In the genomic region with DNA sequence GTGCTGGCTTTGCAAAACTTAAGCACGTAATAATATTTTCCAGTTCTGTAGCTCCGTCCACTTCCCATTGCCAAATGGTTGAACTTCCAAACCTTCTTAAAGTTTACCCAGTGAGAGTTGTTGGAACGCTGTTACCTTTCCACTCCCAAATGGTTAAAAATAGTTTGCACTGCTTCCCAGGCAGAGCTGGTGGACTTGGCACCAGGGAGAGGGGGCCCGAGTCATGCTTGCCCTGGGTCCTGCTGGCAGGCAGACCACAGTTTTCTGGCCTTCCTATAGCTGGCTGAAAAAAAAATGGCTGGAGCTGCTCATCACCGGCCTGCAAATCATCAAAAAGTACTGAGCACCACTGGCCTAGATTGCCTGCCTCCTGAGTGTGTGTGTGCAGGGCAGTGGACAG, we compare ENCODE assay signal across 18 mouse cellular contexts. TPM values are rescaled to one million over a fixed set of nuclear protein-coding genes. Genes with fewer than 3 reads are reported as not detected.
DNase-seq lines count a peak whose midpoint lies in the region; ATAC-seq and TF ChIP-seq lines count a peak whose summit lies in the region.
"Had no signal": no experiment of that assay in that cellular context is flagged by ENCODE, and none has a peak within 500 bp of the region (broad histone marks: within the 10 kb centered on the region; RNA-seq: fewer than 3 reads in every experiment).

No protein-coding gene starts in this region.

- no peak for TF ChIP-seq CTCF in hindbrain, postnatal 0 days (IDR thresholded peaks at IDR 0.05; ENCODE audit: low read depth)
- no peak for TF ChIP-seq CTCF in stomach, postnatal 0 days (IDR thresholded peaks at IDR 0.05; ENCODE audit: low read depth)
- no peak for TF ChIP-seq CTCF in intestine, postnatal 0 days (IDR thresholded peaks at IDR 0.05; ENCODE audit: low read depth)

- peak overlapping the region; percentile 47; the same call in 1 of the 2 replicates for H3K27ac ChIP-seq in heart, embryonic 15.5 days
- no peak overlapping the region for H3K27ac ChIP-seq in heart, embryonic 11.5 days (ENCODE audit: low read depth, low read length)
- H3K27ac ChIP-seq in hindbrain, postnatal 0 days, result peak overlapping the region; percentile 8; the same call in 1 of the 2 replicates
- no peak overlapping the region for H3K27ac ChIP-seq in hindbrain, embryonic 12.5 days
- no peak overlapping the region; the same call in 1 of the 2 replicates for H3K27ac ChIP-seq in stomach, embryonic 16.5 days (ENCODE audit: low read length)
- no peak overlapping the region for H3K27ac ChIP-seq in stomach, postnatal 0 days (replicated peaks)
- H3K27ac ChIP-seq in intestine, postnatal 0 days (ENCODE audit: low read depth, low read length), result no peak overlapping the region
- H3K27ac ChIP-seq: embryonic facial prominence, embryonic 15.5 days; forebrain, embryonic 15.5 days; heart, adult 2 months had no signal

- H3K27me3 ChIP-seq in heart, embryonic 15.5 days, result no peaks in the 10 kb centered on the region
- H3K27me3 ChIP-seq in heart, embryonic 11.5 days (ENCODE audit: control insufficient read depth, insufficient read depth, low read length), result no peaks in the 10 kb centered on the region
- H3K27me3 ChIP-seq in hindbrain, postnatal 0 days (ENCODE audit: insufficient read depth, low read length), result no peaks in the 10 kb centered on the region
- no peaks in the 10 kb centered on the region for H3K27me3 ChIP-seq in hindbrain, embryonic 12.5 days
- H3K27me3 ChIP-seq in stomach, embryonic 16.5 days (ENCODE audit: control insufficient read depth, insufficient read depth, low read length), result no peaks in the 10 kb centered on the region
- no peaks in the 10 kb centered on the region for H3K27me3 ChIP-seq in stomach, postnatal 0 days (ENCODE audit: control insufficient read depth, insufficient read depth, low read length)
- H3K27me3 ChIP-seq in intestine, postnatal 0 days (replicated peaks; ENCODE audit: control insufficient read depth, insufficient read depth, low read length), result no peaks in the 10 kb centered on the region
- H3K27me3 ChIP-seq: embryonic facial prominence, embryonic 15.5 days had no signal

- H3K4me3 ChIP-seq in heart, embryonic 15.5 days, result no peak overlapping the region
- no peak overlapping the region for H3K4me3 ChIP-seq in heart, embryonic 11.5 days (ENCODE audit: low read depth, low read length)
- H3K4me3 ChIP-seq in hindbrain, postnatal 0 days (ENCODE audit: low read length), result no peak overlapping the region
- H3K4me3 ChIP-seq in hindbrain, embryonic 12.5 days, result no peak overlapping the region
- no peak overlapping the region for H3K4me3 ChIP-seq in stomach, embryonic 16.5 days (replicated peaks; ENCODE audit: low read length)
- no peak overlapping the region for H3K4me3 ChIP-seq in stomach, postnatal 0 days (ENCODE audit: low read depth, low read length)
- no peak overlapping the region for H3K4me3 ChIP-seq in intestine, postnatal 0 days (ENCODE audit: low read depth, low read length)
- H3K4me3 ChIP-seq: embryonic facial prominence, embryonic 15.5 days; erythroblast, embryonic 14.5 days; forebrain, embryonic 15.5 days; heart, adult 2 months had no signal

- WGBS in heart, embryonic 15.5 days, result 58% methylated on average over 5 of the region's 5 CpGs
- WGBS in heart, embryonic 11.5 days (ENCODE audit: insufficient replicate concordance), result 69% methylated on average over 5 of the region's 5 CpGs
- 60% methylated on average over 5 of the region's 5 CpGs for WGBS in hindbrain, postnatal 0 days
- 87% methylated on average over 5 of the region's 5 CpGs for WGBS in hindbrain, embryonic 12.5 days
- 62% methylated on average over 5 of the region's 5 CpGs for WGBS in stomach, embryonic 16.5 days
- 50% methylated on average over 5 of the region's 5 CpGs for whole genome bisulfite sequencing in stomach, postnatal 0 days
- 75% methylated on average over 5 of the region's 5 CpGs for WGBS in intestine, postnatal 0 days

- H3K36me3 ChIP-seq in heart, embryonic 15.5 days, result no peaks in the 10 kb centered on the region
- peaks cover 13% of the 10 kb centered on the region; the same call in 1 of the 2 replicates for H3K36me3 ChIP-seq in heart, embryonic 11.5 days (ENCODE audit: control insufficient read depth, insufficient read depth, low read length)
- no peaks in the 10 kb centered on the region for H3K36me3 ChIP-seq in hindbrain, postnatal 0 days (ENCODE audit: insufficient read depth, low read length)
- H3K36me3 ChIP-seq in hindbrain, embryonic 12.5 days, result no peaks in the 10 kb centered on the region
- peaks cover 11% of the 10 kb centered on the region; the same call in 1 of the 2 replicates for H3K36me3 ChIP-seq in stomach, embryonic 16.5 days (ENCODE audit: control insufficient read depth, insufficient read depth, low read length)
- no peaks in the 10 kb centered on the region for H3K36me3 ChIP-seq in stomach, postnatal 0 days (ENCODE audit: control insufficient read depth, insufficient read depth, low read length)
- H3K36me3 ChIP-seq in intestine, postnatal 0 days (ENCODE audit: control insufficient read depth, insufficient read depth), result no peaks in the 10 kb centered on the region; the same call in 1 of the 2 replicates
- H3K36me3 ChIP-seq: forebrain, embryonic 15.5 days had no signal

- H3K4me2 ChIP-seq in heart, embryonic 15.5 days, result no peak overlapping the region
- H3K4me2 ChIP-seq in heart, embryonic 11.5 days, result no peak overlapping the region
- no peak overlapping the region for H3K4me2 ChIP-seq in hindbrain, postnatal 0 days (ENCODE audit: low read depth, low read length)
- no peak overlapping the region for H3K4me2 ChIP-seq in hindbrain, embryonic 12.5 days (replicated peaks)
- H3K4me2 ChIP-seq in stomach, embryonic 16.5 days (ENCODE audit: low read depth, low read length), result no peak overlapping the region
- no peak overlapping the region for H3K4me2 ChIP-seq in stomach, postnatal 0 days (replicated peaks; ENCODE audit: low read depth)
- no peak overlapping the region for H3K4me2 ChIP-seq in intestine, postnatal 0 days (replicated peaks; ENCODE audit: low read depth)
- H3K4me2 ChIP-seq: embryonic facial prominence, embryonic 15.5 days; forebrain, embryonic 15.5 days had no signal

- H3K4me1 ChIP-seq in heart, embryonic 15.5 days (replicated peaks), result peaks cover 12% of the 10 kb centered on the region
- no peaks in the 10 kb centered on the region for H3K4me1 ChIP-seq in heart, embryonic 11.5 days (ENCODE audit: control insufficient read depth, insufficient read depth, low read length)
- no peaks in the 10 kb centered on the region; the same call in 1 of the 2 replicates for H3K4me1 ChIP-seq in hindbrain, postnatal 0 days (ENCODE audit: insufficient read depth, low read length)
- no peaks in the 10 kb centered on the region for H3K4me1 ChIP-seq in hindbrain, embryonic 12.5 days
- peaks cover 4% of the 10 kb centered on the region; the same call in 1 of the 2 replicates for H3K4me1 ChIP-seq in stomach, embryonic 16.5 days (ENCODE audit: control insufficient read depth, insufficient read depth, low read length)
- H3K4me1 ChIP-seq in stomach, postnatal 0 days (replicated peaks; ENCODE audit: control insufficient read depth, insufficient read depth), result no peaks in the 10 kb centered on the region
- H3K4me1 ChIP-seq in intestine, postnatal 0 days (replicated peaks; ENCODE audit: control insufficient read depth, insufficient read depth, low read length), result no peaks in the 10 kb centered on the region
- H3K4me1 ChIP-seq: embryonic facial prominence, embryonic 15.5 days; forebrain, embryonic 15.5 days had no signal

- 0 out of 2 replicates have a peak, but pooled peaks have one; percentile 31 for ATAC-seq in heart, embryonic 15.5 days (replicated peaks; ENCODE audit: insufficient number of reproducible peaks, insufficient read depth, low FRiP score, low read depth)
- no peak for ATAC-seq in heart, embryonic 11.5 days (replicated peaks; ENCODE audit: insufficient number of reproducible peaks, low FRiP score, low TSS enrichment)
- no peak for ATAC-seq in hindbrain, postnatal 0 days
- no peak for ATAC-seq in hindbrain, embryonic 12.5 days (ENCODE audit: low FRiP score)
- peak; percentile 20; the same call in 1 of the 2 replicates for ATAC-seq in stomach, embryonic 16.5 days (ENCODE audit: insufficient read depth, low FRiP score)
- no peak for ATAC-seq in stomach, postnatal 0 days (ENCODE audit: low FRiP score, low TSS enrichment)
- ATAC-seq in intestine, postnatal 0 days, result no peak
- ATAC-seq: hindbrain, embryonic 16.5 days had no signal

- DNase-seq in hindbrain, postnatal 0 days (ENCODE audit: low spot score), result no peak
- DNase-seq in stomach, postnatal 0 days (ENCODE audit: low spot score), result no peak
- DNase-seq: adrenal gland, adult 8-10 months; adrenal gland, postnatal 36 days; cerebellum, adult 2 months; gastrocnemius, postnatal 36 days; kidney, adult 2 months had no signal

- TF ChIP-seq EP300 in stomach, postnatal 0 days (optimal IDR thresholded peaks at IDR 0.05), result no peak

- no peak overlapping the region for H3K9ac ChIP-seq in heart, embryonic 15.5 days
- H3K9ac ChIP-seq in heart, embryonic 11.5 days (ENCODE audit: low read depth, low read length), result no peak overlapping the region
- H3K9ac ChIP-seq in hindbrain, postnatal 0 days (replicated peaks; ENCODE audit: low read length), result no peak overlapping the region
- H3K9ac ChIP-seq in hindbrain, embryonic 12.5 days, result no peak overlapping the region
- H3K9ac ChIP-seq in stomach, embryonic 16.5 days (ENCODE audit: low read length), result no peak overlapping the region; the same call in 1 of the 2 replicates
- no peak overlapping the region for H3K9ac ChIP-seq in stomach, postnatal 0 days (ENCODE audit: low read length)
- H3K9ac ChIP-seq in intestine, postnatal 0 days (ENCODE audit: low read depth, low read length), result no peak overlapping the region
- H3K9ac ChIP-seq: embryonic facial prominence, embryonic 15.5 days; forebrain, embryonic 15.5 days had no signal

- no peaks in the 10 kb centered on the region for H3K9me3 ChIP-seq in heart, embryonic 15.5 days (replicated peaks)
- no peaks in the 10 kb centered on the region for H3K9me3 ChIP-seq in heart, embryonic 11.5 days (replicated peaks; ENCODE audit: control insufficient read depth, low read length)
- H3K9me3 ChIP-seq in hindbrain, postnatal 0 days (ENCODE audit: low read length), result no peaks in the 10 kb centered on the region
- no peaks in the 10 kb centered on the region for H3K9me3 ChIP-seq in hindbrain, embryonic 12.5 days (replicated peaks)
- no peaks in the 10 kb centered on the region for H3K9me3 ChIP-seq in stomach, embryonic 16.5 days (replicated peaks; ENCODE audit: control insufficient read depth, low read length)
- H3K9me3 ChIP-seq in stomach, postnatal 0 days (ENCODE audit: control insufficient read depth, low read length), result no peaks in the 10 kb centered on the region
- no peaks in the 10 kb centered on the region for H3K9me3 ChIP-seq in intestine, postnatal 0 days (ENCODE audit: control insufficient read depth)
- H3K9me3 ChIP-seq: embryonic facial prominence, embryonic 15.5 days; forebrain, embryonic 15.5 days had no signal

RNA-seq across cellular contexts. Expression of gene Pdgfra, which starts 32.0 kb away (rescaled TPM):
- polyA plus RNA-seq in heart, embryonic 15.5 days (2015; fragmentation: Nextera tagmentation; extraction: Ambion mirVana), result 14.7 and 19.0 TPM in 2 replicates
- 28.0 and 37.4 TPM in 2 replicates for polyA plus RNA-seq in heart, embryonic 11.5 days (2014; fragmentation: Nextera tagmentation; extraction: Ambion mirVana)
- 60.2 and 63.0 TPM in 2 replicates for total RNA-seq in hindbrain, postnatal 0 days (2014; rRNA removed)
- 21.9 and 25.7 TPM in 2 replicates for polyA plus RNA-seq in hindbrain, postnatal 0 days (2015; fragmentation: Nextera tagmentation; extraction: Ambion mirVana)
- 50.1 and 60.1 TPM in 2 replicates for polyA plus RNA-seq in hindbrain, embryonic 12.5 days (2016; fragmentation: Nextera tagmentation; extraction: Ambion mirVana)
- 38.7 and 39.5 TPM in 2 replicates for polyA plus RNA-seq in stomach, embryonic 16.5 days (2015; fragmentation: Nextera tagmentation; extraction: Ambion mirVana)
- polyA plus RNA-seq in stomach, postnatal 0 days (2015; fragmentation: Nextera tagmentation; extraction: Ambion mirVana), result 7.9 and 8.5 TPM in 2 replicates
- polyA plus RNA-seq in intestine, postnatal 0 days (2015; fragmentation: Nextera tagmentation; extraction: Ambion mirVana), result 12.0 and 13.8 TPM in 2 replicates
- total RNA-seq: hematopoietic stem cell, adult 5-6 weeks had no signal
- polyA plus RNA-seq: erythroblast, embryonic 14.5 days had no signal

Comparison
In these comparisons a context has a peak if more than half of its experiments do, and no peak if none do; other contexts are left out.
1. ATAC-seq: peak in heart, embryonic 15.5 days (single experiment) and stomach, embryonic 16.5 days (single experiment); none in heart, embryonic 11.5 days (single experiment), hindbrain, postnatal 0 days (single experiment), hindbrain, embryonic 12.5 days (single experiment), stomach, postnatal 0 days (single experiment) and intestine, postnatal 0 days (single experiment).
2. H3K27ac ChIP-seq: peak in heart, embryonic 15.5 days (single experiment) and hindbrain, postnatal 0 days (single experiment); none in heart, embryonic 11.5 days (single experiment), hindbrain, embryonic 12.5 days (single experiment), stomach, embryonic 16.5 days (single experiment), stomach, postnatal 0 days (single experiment) and intestine, postnatal 0 days (single experiment).